Mouse (Mus musculus): ENCODE results near the gene Phactr4. TPM values are rescaled to one million over a fixed set of nuclear protein-coding genes. Genes with fewer than 3 reads are reported as not detected.

Gene Phactr4
- polyA plus RNA-seq, 1 experiment, result 21.2 TPM

GRCm38 (mm10) chr4:132382296-132382695, 40.0 kb downstream of the Phactr4 start:
- H3K4me1 ChIP-seq (ENCODE audit: control insufficient read depth, insufficient read depth, low read length), result peaks cover 29% of the 10 kb centered on the region
- no peak overlapping the region for H3K4me3 ChIP-seq (ENCODE audit: insufficient read depth, low read length)
- TF ChIP-seq CTCF (IDR thresholded peaks at IDR 0.05; ENCODE audit: low read depth, low read length) (no peak), POLR2A (IDR thresholded peaks at IDR 0.05; ENCODE audit: borderline replicate concordance, low read depth, low read length) (no peak)
- peak overlapping the region; percentile 77 for H3K27ac ChIP-seq (ENCODE audit: insufficient read depth, low read depth, low read length)

GRCm38 (mm10) chr4:132380965-132381616, 41.2 kb downstream of the Phactr4 start:
- H3K4me3 ChIP-seq (ENCODE audit: insufficient read depth, low read length), result no peak overlapping the region
- H3K27ac ChIP-seq (ENCODE audit: insufficient read depth, low read depth, low read length), result no peak overlapping the region
- TF ChIP-seq POLR2A (IDR thresholded peaks at IDR 0.05; ENCODE audit: borderline replicate concordance, low read depth, low read length) (no peak), CTCF (IDR thresholded peaks at IDR 0.05; ENCODE audit: low read depth, low read length) (no peak)
- H3K4me1 ChIP-seq (ENCODE audit: control insufficient read depth, insufficient read depth, low read length), result peaks cover 29% of the 10 kb centered on the region

GRCm38 (mm10) chr4:132373820-132374219, 48.5 kb downstream of the Phactr4 start:
- Histone ChIP-seq H3K4me3 (ENCODE audit: insufficient read depth, low read length) (no peak overlapping the region), H3K27ac (ENCODE audit: insufficient read depth, low read depth, low read length) (no peak overlapping the region), H3K4me1 (ENCODE audit: control insufficient read depth, insufficient read depth, low read length) (peaks cover 5% of the 10 kb centered on the region)
- TF ChIP-seq POLR2A (IDR thresholded peaks at IDR 0.05; ENCODE audit: borderline replicate concordance, low read depth, low read length), result no peak
- no peak for TF ChIP-seq CTCF (IDR thresholded peaks at IDR 0.05; ENCODE audit: low read depth, low read length)

- no peak for TF ChIP-seq POLR2A (IDR thresholded peaks at IDR 0.05; ENCODE audit: borderline replicate concordance, low read depth, low read length)
- no peak for TF ChIP-seq CTCF (IDR thresholded peaks at IDR 0.05; ENCODE audit: low read depth, low read length)
- no peak overlapping the region for H3K4me3 ChIP-seq (ENCODE audit: insufficient read depth, low read length)
- H3K27ac ChIP-seq (ENCODE audit: insufficient read depth, low read depth, low read length), result no peak overlapping the region
Observed at GRCm38 (mm10) chr4:132369953-132370750, 52.1 kb downstream of the Phactr4 start.

GRCm38 (mm10) chr4:132367480-132368201, 54.6 kb downstream of the Phactr4 start:
- Histone ChIP-seq H3K27ac (ENCODE audit: insufficient read depth, low read depth, low read length) (no peak overlapping the region), H3K4me1 (ENCODE audit: control insufficient read depth, insufficient read depth, low read length) (no peaks in the 10 kb centered on the region), H3K4me3 (ENCODE audit: insufficient read depth, low read length) (no peak overlapping the region)
- no peak for TF ChIP-seq CTCF (IDR thresholded peaks at IDR 0.05; ENCODE audit: low read depth, low read length)
- TF ChIP-seq POLR2A (IDR thresholded peaks at IDR 0.05; ENCODE audit: borderline replicate concordance, low read depth, low read length), result no peak

More at GRCm38 (mm10) chr4:132369953-132370750, 52.1 kb downstream of the Phactr4 start:
- peaks cover 4% of the 10 kb centered on the region; the same call in 1 of the 2 replicates for H3K4me1 ChIP-seq (ENCODE audit: control insufficient read depth, insufficient read depth, low read length)

GRCm38 (mm10) chr4:132365450-132366060, 56.7 kb downstream of the Phactr4 start:
- no peak for TF ChIP-seq POLR2A (IDR thresholded peaks at IDR 0.05; ENCODE audit: borderline replicate concordance, low read depth, low read length)
- TF ChIP-seq CTCF (IDR thresholded peaks at IDR 0.05; ENCODE audit: low read depth, low read length), result no peak
- H3K4me1 ChIP-seq (ENCODE audit: control insufficient read depth, insufficient read depth, low read length), result no peaks in the 10 kb centered on the region
- H3K27ac ChIP-seq (ENCODE audit: insufficient read depth, low read depth, low read length), result no peak overlapping the region
- H3K4me3 ChIP-seq (ENCODE audit: insufficient read depth, low read length), result no peak overlapping the region

GRCm38 (mm10) chr4:132363487-132363886, 58.8 kb downstream of the Phactr4 start:
- no peak for TF ChIP-seq CTCF (IDR thresholded peaks at IDR 0.05; ENCODE audit: low read depth, low read length)
- no peak for TF ChIP-seq POLR2A (IDR thresholded peaks at IDR 0.05; ENCODE audit: borderline replicate concordance, low read depth, low read length)
- Histone ChIP-seq H3K4me1 (ENCODE audit: control insufficient read depth, insufficient read depth, low read length) (no peaks in the 10 kb centered on the region), H3K27ac (ENCODE audit: insufficient read depth, low read depth, low read length) (no peak overlapping the region), H3K4me3 (ENCODE audit: insufficient read depth, low read length) (no peak overlapping the region)

GRCm38 (mm10) chr4:132359510-132359909, 62.8 kb downstream of the Phactr4 start:
- Histone ChIP-seq H3K27ac (ENCODE audit: insufficient read depth, low read depth, low read length) (no peak overlapping the region), H3K4me3 (ENCODE audit: insufficient read depth, low read length) (no peak overlapping the region), H3K4me1 (ENCODE audit: control insufficient read depth, insufficient read depth, low read length) (peaks cover 3% of the 10 kb centered on the region)
- no peak for TF ChIP-seq POLR2A (IDR thresholded peaks at IDR 0.05; ENCODE audit: borderline replicate concordance, low read depth, low read length)
- no peak for TF ChIP-seq CTCF (IDR thresholded peaks at IDR 0.05; ENCODE audit: low read depth, low read length)

- Histone ChIP-seq H3K27ac (ENCODE audit: insufficient read depth, low read depth, low read length) (no peak overlapping the region), H3K4me3 (ENCODE audit: insufficient read depth, low read length) (no peak overlapping the region), H3K4me1 (ENCODE audit: control insufficient read depth, insufficient read depth, low read length) (peaks cover 14% of the 10 kb centered on the region)
- no peak for TF ChIP-seq CTCF (IDR thresholded peaks at IDR 0.05; ENCODE audit: low read depth, low read length)
- TF ChIP-seq POLR2A (IDR thresholded peaks at IDR 0.05; ENCODE audit: borderline replicate concordance, low read depth, low read length), result no peak
Observed at GRCm38 (mm10) chr4:132356170-132356569, 66.1 kb downstream of the Phactr4 start.

Measured in bone marrow macrophage, adult 2 months (primary cell).